Mouse (Mus musculus) right cerebral cortex, postnatal 25 days (tissue): ENCODE measurements around the gene Ercc8.
A peak's percentile ranks its signal among the peaks of the same experiment; 100 is the strongest.

Experiments
- DNase-seq: peaks from one replicate; pipeline ENCODE4 v3.0.0; 2022

Gene Ercc8

DNA sequence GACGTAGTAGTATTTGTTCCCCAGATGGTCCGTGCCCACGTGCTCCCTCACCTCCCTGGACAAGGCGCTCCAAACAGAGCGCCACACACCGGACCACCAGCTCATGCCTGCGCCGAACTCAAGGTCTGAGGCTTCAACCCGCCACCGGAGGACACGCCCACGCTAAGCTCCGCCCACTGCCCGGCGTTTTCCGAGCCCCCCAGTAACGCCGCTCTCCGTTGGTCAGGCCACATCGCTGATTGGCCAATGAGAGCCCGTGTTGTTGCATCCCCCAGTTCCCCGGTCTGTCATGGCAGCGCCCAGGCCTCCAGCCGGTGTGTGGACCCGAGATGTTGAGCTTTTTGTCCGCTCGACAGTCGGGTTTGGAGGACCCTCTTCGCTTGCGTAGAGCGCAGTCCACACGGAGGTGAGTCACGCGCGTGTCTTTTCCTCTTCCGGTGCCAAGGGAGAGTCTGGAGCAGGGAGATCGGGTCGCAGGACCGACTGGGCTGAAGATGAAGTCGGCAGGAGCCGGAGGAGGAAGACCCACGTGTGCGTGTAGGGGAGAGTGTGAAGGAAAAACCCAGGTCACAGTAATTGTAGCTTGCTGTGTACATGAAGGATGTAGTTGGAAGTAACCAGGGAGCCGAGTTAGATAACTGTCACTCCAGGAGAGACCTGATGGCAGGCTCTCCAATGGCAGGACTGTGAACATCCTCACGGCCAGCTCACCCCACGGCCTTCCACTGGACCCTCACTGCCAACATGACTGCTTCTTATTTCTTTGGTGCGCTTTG lies at the start of gene Ercc8, which contains the start of gene Ndufaf2:
Ercc8 (plus strand) TSS at position 267 of the 776 bp plus-strand sequence.
Ndufaf2 (minus strand) TSS at position 159 of the 776 bp plus-strand sequence.
- DNase-seq: peak; percentile 94

DNA sequence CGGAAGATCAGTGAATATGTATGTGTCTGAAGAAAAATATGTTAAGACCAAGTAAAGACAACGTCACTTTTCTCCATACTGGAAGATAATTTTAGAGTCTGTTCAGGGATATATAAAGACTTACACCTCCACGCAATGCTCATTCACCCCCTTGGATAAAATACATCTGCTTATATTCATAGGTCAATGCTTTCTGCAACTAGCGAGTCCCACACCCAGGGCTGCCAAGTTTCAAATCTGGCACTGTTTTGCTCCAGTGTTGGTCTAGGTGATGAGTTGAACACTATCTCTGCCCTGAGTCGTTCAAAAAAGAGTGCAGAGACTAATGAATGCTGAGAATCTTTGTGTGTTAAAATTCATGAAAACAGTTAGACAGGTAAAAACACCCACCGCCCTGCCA lies 47.6 kb upstream of the Ercc8 start:
- DNase-seq: no peak

DNA sequence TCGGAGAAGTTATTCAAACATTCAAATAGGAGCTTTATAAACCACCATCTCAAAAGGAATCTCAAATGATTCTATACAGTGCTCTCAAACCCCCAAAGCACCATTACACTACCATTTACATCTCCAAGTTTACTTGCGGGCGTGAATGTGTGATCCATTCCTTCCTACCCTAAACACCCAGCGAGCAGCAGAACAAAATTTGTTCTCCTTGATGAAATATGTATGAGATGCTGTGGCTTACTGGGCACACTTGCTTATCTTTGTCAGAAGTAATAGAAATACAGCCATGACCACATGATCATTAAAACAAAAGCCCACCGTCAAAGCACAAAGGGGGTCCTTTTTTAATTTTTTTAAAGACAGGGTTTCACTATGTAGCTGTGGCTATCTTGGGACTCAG lies 45.0 kb upstream of the Ercc8 start:
- no peak for DNase-seq

DNA sequence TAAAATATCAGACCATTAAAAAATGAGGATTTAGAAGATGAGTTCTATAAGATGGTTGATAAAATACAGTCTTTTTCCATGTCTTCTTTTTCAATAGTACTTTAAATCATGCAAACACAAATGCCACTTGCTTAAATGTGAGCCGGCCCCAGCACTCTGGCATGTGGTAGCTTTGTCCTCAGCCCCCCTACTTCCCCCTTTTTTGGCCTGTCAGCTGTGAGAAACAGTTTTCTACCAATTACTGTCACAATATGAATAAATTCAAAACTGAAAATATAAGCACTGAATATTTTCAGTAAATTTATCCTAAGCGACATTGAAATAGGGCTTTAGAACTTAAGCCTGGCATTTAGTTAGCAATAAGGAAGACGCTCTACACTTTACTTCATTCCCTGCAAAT lies 44.3 kb upstream of the Ercc8 start:
- no peak for DNase-seq

DNA sequence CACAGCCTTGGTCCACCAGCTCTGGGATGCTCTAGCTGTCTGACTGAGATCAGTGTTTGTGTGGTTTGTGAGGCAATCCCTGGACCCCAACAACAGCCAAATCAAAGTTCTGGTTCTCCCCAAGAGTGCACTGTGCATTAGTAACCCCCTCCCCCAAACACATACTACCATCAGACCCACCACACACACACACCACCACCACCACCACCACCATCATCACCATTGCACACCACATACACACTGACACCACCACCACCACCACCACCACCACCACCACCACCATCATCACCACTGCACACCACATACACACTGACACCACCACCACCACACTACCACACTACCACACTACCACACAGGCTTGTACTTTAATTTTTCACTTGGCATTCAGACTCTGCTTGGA lies 40.9 kb upstream of the Ercc8 start:
- DNase-seq: no peak

DNA sequence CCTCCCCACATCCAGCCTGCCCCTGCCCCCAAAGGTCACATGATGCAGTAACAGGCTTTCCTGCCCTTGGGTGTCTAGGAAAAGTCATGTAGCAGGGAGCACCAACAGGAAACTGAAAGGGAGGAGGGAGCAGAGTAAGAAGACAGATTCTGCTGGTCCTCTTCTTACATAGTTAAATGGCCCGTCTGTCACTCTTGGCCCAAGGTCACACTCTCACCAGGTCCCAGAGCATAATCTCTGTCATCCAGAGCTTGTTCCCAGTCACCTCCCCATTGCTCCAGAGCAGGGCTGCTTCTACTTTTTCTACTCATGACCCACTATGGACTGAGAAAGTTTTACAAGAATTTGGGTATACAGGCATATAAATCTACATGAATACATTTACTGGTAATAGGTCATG lies 40.3 kb upstream of the Ercc8 start:
- no peak for DNase-seq

DNA sequence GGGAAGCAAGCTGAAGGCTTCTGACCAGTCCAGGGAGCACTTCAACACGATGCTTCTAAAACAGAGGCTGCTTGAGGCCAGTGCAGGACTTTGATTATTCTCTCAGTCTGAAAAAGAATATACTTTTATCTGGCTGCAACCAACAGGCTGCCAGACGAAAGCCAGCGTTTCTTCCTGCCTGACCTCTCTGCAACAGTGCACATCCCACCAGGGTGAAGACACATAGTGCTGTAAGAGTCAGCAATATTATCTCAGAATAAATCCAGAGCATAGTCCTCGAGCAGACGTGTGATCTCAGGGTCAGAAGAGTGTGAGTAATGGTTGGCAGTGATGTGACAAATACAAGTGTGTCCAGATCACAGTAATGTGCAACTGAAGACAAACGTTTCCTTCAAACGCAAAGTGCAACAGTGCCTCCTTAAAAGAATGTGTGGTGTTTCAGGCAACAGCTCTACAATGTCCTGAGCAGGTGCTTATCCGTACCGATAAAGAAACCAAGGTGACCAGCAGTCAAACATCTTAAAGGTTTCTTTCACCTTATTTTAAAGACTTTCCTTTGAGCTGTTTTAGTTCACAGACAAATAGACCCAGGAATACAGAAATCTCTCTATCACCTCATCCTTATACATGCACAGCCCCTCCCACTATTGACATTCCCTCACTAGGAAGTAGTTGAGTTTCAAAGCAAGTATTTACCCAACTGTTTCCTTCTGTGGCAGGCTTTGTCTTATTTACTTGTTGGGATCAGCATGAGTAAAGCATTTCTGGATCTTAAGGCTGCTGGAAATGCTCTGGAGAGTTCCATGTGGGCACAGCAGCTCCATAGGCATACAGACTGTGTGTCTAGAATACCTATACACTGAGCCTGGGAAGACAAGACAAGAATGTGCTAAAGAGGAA lies 38.9 kb upstream of the Ercc8 start:
- DNase-seq: no peak

DNA sequence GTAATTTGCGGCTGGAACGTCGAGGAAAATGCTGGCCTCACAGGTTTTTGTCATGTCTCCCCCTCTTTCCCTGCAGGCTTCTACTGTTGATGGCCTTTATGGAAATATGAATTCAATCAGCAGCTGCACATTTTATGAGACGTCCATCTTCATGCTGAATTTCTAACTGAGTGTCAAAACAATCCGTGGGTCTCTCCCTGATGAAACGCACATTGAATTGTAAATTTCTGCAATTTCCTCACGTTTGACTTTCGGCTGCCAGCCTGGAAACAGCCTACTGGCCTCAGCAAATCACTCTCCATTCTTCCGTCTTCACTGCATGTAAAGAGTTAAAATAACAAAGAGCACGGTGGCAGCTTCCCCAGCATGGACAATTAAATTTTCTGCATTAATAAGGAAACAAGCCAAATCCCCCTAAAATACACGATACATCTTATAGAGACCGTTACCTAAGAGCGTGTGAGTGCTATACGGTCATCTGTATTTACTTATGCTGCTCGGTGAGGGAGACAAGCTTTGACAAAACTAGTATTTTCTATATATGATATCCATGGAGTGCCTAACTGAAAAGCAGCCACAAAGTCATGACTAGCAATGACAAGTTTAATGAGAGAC lies 35.3 kb upstream of the Ercc8 start:
- DNase-seq: no peak

DNA sequence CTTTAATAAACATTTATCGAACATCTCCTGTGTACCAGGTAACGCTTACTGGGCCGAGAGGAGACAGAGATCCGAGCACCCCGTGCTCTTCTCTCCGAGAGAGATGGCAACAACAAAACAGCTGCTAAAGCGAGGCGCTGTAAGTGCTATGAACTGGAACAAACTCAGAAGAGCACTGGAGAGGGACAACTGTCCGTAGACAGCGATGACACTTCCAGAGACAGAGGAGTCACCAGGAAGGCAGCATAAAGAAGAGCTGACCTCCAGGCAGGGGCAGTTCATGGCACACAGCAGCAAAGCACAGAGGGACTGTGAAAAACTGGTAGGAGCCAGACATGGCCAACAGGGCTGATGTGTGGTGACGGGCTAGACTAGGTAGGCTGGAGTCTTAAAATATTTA lies 34.4 kb upstream of the Ercc8 start:
- no peak for DNase-seq

DNA sequence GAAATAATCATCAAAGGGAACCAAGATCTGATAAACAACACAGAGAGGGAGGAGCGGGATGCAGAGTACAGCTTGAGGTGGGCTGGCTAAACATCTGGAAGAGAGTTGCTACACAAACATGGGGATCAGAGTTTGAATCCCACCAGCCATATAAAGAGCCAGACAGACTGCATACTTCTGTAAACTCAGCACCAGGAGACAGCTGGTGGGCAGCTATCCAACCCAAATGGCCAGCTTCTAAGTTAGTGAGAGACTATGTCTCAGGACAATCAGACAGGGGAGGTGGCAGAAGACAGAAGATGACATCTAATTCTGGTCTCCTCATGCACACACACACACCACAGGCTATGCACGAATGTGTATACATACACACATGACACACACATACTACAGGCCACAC lies 32.3 kb upstream of the Ercc8 start:
- no peak for DNase-seq

DNA sequence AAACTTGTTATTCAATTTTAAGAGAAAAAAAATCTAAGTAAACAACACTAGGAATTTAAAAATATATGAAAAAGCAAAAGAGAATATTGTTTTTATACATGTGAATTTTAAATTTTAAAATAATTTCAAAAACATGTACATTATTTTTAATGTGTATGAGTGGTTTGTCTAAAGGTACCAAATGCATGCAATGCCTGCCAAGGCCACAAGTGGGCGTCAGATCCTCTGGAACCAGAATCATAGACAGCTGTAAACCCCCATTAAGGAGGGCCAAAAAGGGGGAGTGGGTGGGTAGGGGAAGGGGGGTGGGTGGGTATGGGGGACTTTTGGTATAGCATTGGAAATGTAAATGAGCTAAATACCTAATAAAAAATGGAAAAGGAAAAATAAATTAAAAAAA lies 31.4 kb upstream of the Ercc8 start:
- DNase-seq: no peak

DNA sequence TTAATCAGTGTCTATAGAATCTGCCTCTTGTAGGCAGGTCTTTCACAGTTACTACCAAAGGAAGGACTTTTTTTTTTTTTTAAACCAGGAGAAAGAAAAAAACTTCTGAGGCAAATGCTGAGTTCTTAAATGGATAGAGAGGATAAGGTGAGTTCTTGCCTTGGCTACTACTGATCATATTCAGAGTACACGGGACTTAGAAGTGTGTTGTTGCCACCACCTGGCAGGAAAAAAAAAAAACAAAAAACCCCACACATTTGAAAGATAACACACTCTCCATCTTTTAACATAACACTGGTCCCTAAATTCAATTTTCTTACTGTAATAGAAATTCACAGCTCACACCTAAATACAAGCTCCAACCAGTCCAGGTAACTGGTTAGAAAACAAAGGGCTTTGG lies 30.6 kb upstream of the Ercc8 start:
- DNase-seq: no peak

DNA sequence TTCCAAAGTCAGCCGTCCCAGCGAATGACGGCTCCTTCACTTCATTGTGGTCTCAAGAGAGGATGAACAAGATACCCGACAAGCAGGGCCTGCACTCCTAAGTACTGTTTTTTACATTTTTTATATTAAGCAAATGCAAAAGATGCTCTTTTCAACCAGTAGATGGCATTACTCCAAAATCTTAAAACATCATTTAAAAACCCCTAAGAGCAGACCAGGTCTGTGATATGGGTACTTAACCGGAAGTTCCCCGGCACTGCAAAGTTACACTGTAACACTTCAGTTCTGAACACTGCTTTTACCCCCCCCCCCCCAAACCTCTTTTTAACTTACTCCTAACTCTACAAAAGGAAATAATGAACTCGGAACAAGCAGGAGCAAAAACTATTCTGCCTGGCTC lies 29.5 kb upstream of the Ercc8 start:
- no peak for DNase-seq

DNA sequence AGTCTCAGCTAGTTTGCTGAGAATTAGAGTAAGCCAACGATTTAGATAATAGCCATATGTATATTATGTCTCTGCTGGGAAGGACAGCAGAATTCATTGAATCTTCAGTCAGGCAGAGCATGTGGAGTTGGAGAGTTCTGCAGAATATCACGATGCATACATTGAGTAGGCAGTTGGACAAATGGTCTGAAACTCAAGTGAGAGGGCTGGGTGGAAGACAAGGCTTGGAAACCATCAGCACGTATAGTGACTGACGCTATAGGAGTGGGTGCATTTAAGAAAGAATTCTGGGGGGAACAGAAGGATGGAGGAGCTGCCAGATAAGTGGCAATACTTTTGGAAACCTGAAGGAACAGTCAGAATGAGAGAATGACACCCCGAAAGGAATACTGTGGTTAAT lies 27.8 kb upstream of the Ercc8 start:
- DNase-seq: no peak

DNA sequence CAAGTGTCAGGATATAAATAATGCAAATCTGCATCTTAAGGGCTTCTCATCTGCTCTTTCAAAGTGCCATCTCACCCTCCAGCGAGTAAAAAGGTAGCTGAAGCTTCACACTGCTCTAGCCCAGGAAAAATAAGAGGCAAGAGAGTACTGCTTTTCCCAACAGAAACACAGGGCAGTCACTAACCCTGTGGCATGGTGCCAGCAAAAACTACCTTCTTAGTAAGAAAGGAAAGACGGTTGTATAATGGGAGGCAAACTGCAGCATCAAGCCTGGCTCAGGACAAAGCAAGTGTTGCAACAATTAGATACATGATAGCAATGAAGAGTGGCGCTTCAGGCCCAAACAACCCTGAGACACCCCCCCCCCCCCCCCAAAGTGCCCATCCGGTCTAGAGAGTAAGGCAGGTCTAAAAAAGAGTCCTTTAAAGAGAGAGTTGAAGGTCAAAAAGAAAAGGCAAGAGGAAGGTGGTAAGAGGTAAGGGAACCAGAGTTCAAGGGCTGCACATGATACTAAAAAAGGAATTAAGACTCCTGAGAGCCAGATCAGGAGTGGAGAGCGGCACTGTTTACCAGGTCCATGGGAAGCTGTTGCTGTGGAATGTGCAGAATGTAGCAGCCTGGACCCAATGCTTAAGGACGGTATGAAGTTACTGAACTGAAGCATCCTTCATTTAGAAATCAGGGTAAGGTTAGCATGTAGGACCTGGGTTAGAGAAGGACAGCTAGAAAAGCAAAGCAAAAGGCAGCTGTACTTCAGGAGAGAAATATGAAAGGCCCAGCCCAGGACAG lies 26.3 kb upstream of the Ercc8 start:
- DNase-seq: no peak

DNA sequence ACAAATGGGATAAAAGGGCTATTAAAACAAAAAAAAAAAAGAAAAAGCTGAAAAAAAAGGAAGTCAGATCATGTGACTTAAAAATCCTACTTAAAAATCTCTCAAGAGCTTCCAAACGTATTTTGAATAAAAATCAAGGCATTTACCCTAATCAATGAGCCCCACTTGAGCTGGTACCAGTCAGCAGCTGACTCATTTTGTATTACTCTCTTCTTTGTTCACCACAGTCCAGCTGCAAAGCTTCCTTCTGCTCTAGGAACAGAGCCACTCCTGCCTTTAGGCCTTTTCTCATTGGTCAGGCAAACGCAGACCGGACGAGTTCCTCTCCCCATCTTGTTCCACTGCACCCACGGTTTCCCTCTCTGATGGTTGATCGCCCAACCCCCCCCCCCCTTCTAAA lies 22.9 kb upstream of the Ercc8 start:
- DNase-seq: no peak

DNA sequence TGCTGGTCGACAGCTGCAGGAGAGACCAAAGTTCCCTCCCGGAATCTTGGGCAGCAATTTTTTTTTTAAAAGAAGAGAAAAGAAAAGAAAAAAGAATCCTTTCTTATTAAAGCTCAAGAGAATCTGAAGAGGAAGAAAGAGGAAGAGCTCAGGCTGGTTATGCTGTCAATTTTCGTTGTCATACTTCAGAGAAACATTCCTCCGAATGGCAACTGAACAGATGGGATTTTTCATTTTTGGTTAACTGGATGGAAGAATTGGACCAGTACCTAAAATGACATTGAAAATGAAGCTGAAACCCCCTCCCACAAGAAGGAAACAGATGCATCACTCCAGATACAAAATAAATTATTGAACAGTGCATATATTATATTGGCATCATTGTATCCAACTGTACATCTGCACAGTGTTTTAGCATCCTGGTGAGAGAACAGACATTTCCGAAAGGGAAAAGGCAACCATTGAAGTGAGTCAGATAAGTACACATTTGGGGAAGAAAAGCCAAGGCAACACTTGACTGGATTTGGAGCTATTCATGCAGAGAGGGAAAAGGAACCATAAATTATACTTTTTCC lies 20.0 kb upstream of the Ercc8 start:
- no peak for DNase-seq

DNA sequence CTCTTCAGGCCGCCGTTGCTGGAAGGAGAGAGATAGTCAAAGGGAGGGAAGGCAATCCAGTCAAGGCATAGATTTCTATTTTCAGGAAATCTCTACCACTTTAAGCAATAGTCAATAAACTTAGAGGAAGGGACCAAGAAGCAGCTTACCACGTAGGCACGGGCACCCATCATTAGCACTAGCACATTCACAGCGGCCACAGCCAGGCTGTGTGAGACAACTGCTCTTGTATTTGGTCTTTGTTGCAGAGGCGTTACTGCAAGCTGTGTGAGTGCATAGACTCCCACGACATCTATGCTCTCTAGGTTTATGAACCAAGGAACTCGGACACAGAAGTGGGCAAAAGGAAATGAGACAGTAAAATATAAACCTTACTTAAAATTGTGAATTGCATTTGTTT lies 14.4 kb upstream of the Ercc8 start:
- no peak for DNase-seq

DNA sequence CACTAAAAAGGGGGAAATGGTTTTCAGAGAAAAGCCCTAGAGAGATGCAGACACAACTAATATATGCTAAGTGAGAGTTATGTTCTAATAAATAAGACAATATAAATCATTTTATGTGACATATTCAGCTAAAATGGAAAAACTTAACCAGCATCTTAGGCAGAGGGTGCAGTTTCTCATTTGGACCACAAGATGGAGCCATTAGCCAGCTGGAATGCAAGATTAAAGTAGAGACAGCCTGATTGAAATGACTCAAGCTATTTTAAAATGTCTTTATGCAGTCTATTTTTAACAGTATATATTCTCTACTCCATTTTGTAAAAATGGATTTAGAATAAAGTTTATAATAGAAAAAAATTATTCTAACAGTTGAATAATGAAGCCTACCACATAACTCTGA lies 6.7 kb upstream of the Ercc8 start:
- DNase-seq: no peak

DNA sequence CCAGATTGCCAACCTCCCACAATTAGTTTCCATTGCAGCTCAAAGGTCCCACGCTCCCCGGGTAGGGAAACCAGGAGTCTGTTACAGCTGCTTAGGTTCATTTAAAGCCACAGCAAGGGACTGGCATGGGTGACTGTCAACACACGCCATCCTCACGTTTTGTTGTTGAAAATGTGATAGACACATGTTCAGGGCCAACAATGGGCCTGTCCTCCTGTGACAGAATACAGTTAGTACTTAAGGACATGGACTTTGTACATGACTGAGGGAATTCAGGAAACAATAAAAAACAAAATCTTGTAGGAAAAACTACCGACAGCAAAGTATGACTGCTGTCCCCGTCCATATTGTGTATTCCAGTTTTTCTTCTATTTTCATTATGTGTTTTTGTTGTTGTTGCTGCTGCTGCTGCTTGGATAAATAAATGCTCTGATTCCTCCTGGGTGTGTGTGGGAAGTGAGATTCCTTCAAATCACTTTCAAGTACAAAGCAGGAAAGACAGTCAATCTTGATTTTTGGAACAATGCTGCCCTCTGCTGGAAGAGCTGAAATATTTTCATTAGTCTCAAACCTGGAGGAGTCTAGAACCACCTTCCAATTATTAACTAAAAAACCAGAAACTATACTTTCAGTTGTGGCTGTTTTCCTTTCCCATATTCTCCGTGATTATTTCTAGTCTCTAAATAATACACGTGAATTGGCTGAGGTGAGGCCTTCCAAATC lies 5.7 kb upstream of the Ercc8 start:
- DNase-seq: no peak

DNA sequence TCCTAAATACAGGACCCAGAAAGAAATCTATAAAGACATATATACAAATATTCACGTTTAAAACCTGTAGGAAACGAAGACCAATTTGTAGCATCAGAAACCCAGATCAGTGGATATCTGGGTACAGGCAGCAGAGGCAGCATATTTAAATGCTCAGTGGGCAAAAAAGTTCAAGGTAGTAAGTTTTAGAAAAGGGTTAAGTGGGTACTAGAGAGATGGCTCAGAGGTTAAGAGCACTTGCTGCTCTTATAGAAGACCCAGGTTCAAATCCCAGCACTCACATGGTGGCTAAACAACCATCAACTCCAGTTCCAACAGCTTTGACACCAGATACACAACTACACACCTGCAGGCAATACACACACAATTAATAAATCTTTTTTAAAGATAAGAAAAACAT lies 1.4 kb upstream of the Ercc8 start:
- DNase-seq: no peak
